Mouse (Mus musculus) right cerebral cortex, postnatal 10 days (tissue): ENCODE measurements at regions not wholly inside any gene's neighbourhood (a gene's known extent, or its start where the extent isn't known, plus 50 kb on each side); places are given as distances from the start of the nearest gene placed in this dataset.

Experiments used
- DNase-seq, 2 experiments: peaks; one replicate each; pipeline ENCODE4 v3.0.0; 2021; ENCODE audit warnings: low spot score in 2 of 2

- no peak for DNase-seq
Measured at GRCm38 (mm10) chr2:178596312-178597083, 166.2 kb downstream of the Cdh26 start.

- DNase-seq: no peak
Measured at GRCm38 (mm10) chr2:178597084-178597470, 166.7 kb downstream of the Cdh26 start.

GRCm38 (mm10) chr2:178598371-178598770, 168.0 kb downstream of the Cdh26 start:
- DNase-seq: no peak

GRCm38 (mm10) chr2:178598836-178599235, 168.5 kb downstream of the Cdh26 start:
- DNase-seq: no peak

GRCm38 (mm10) chr2:178603443-178603842, 173.1 kb downstream of the Cdh26 start:
- DNase-seq: no peak

GRCm38 (mm10) chr2:178606733-178607132, 176.4 kb downstream of the Cdh26 start:
- DNase-seq: peak; percentile 71 to 79

GRCm38 (mm10) chr2:178610211-178610975, 180.1 kb downstream of the Cdh26 start:
- DNase-seq: no peak

- DNase-seq: no peak
Measured at GRCm38 (mm10) chr2:178614761-178615160, 184.4 kb downstream of the Cdh26 start.

- DNase-seq: peak; percentile 57 to 68
Measured at GRCm38 (mm10) chr2:178622801-178623200, 192.5 kb downstream of the Cdh26 start.

- DNase-seq: no peak
Measured at GRCm38 (mm10) chr2:178624475-178624874, 194.1 kb downstream of the Cdh26 start.

- DNase-seq: no peak
Measured at GRCm38 (mm10) chr2:178624907-178625306, 194.6 kb downstream of the Cdh26 start.

GRCm38 (mm10) chr2:178629756-178630155, 199.4 kb downstream of the Cdh26 start:
- DNase-seq: peak; percentile 65 to 76

- no peak for DNase-seq
Measured at GRCm38 (mm10) chr2:178630511-178630910, 200.2 kb downstream of the Cdh26 start.

GRCm38 (mm10) chr2:178631336-178631735, 201.0 kb downstream of the Cdh26 start:
- no peak for DNase-seq

GRCm38 (mm10) chr2:178631966-178632365, 201.6 kb downstream of the Cdh26 start:
- no peak for DNase-seq

GRCm38 (mm10) chr2:178632831-178633585, 202.7 kb downstream of the Cdh26 start:
- no peak for DNase-seq

GRCm38 (mm10) chr2:178634116-178634515, 203.8 kb downstream of the Cdh26 start:
- DNase-seq: no peak

GRCm38 (mm10) chr2:178635685-178636084, 205.4 kb downstream of the Cdh26 start:
- DNase-seq: no peak

- DNase-seq: no peak
Measured at GRCm38 (mm10) chr2:178636901-178637300, 206.6 kb downstream of the Cdh26 start.

- DNase-seq: no peak
Measured at GRCm38 (mm10) chr2:178642137-178643052, 212.1 kb downstream of the Cdh26 start.

GRCm38 (mm10) chr2:178643053-178643402, 212.7 kb downstream of the Cdh26 start:
- no peak for DNase-seq
